Mouse (Mus musculus) forebrain, embryonic 16.5 days (tissue): ENCODE measurements around the gene Ctnna2. TPM values are rescaled to one million over a fixed set of nuclear protein-coding genes. Genes with fewer than 3 reads are reported as not detected.

Source experiments
- ATAC-seq: fragments of 200-750 bp; cut with Nextera tagmentation; 2 replicates; pipeline ENCODE4 v1.8.0; 2017; ENCODE audit warnings: mild to moderate bottlenecking, moderate library complexity
- H3K27ac ChIP-seq: fragments of 300-500 bp; sonication (generic); 2 replicates; pipeline ENCODE4 v1.5.1; 2014; ENCODE audit warnings: low read length, control low read depth
- H3K27me3 ChIP-seq: fragments of 300-500 bp; sonication (generic); replicated peaks from 2 replicates; pipeline ENCODE4 v1.6.1; 2014; ENCODE audit warnings: low read length; ENCODE audit not compliant: control insufficient read depth, insufficient read depth
- H3K36me3 ChIP-seq: fragments of 300-500 bp; sonication (generic); 2 replicates; pipeline ENCODE4 v1.6.1; 2014; ENCODE audit not compliant: control insufficient read depth, insufficient read depth
- H3K4me1 ChIP-seq: fragments of 300-500 bp; sonication (generic); replicated peaks from 2 replicates; pipeline ENCODE4 v1.6.1; 2014; ENCODE audit warnings: low read length; ENCODE audit not compliant: control insufficient read depth, insufficient read depth
- H3K4me2 ChIP-seq: fragments of 300-500 bp; sonication (generic); 2 replicates; pipeline ENCODE4 v1.6.1; 2014; ENCODE audit warnings: mild to moderate bottlenecking, low read length, control low read depth
- H3K4me3 ChIP-seq: fragments of 300-500 bp; sonication (generic); replicated peaks from 2 replicates; pipeline ENCODE4 v1.5.1; 2014; ENCODE audit warnings: mild to moderate bottlenecking, low read length, control low read depth
- H3K9ac ChIP-seq: fragments of 300-500 bp; sonication (generic); replicated peaks from 2 replicates; pipeline ENCODE4 v1.6.1; 2014; ENCODE audit warnings: low read depth, low read length, control low read depth
- H3K9me3 ChIP-seq: fragments of 300-500 bp; sonication (generic); 2 replicates; pipeline ENCODE4 v1.6.1; 2016; ENCODE audit warnings: low read length; ENCODE audit not compliant: control insufficient read depth
- whole genome bisulfite sequencing: fragments of 180-500 bp; shearing (Covaris S2); extraction: QIAGEN DNeasy Blood & Tissue Kit; methylation state at CpG from one replicate; pipeline ENCODE4 v1.1.7; 2014; 5-methylcytosine and 5-hydroxymethylcytosine counted together
- polyA plus RNA-seq: library from polyadenylated mRNA; unstranded; fragments of >200 nt; fragmentation: Nextera tagmentation; extraction: Ambion mirVana; gene quantifications from 2 replicates; pipeline ENCODE4 v1.2.1, GENCODE M21; 2015

The Ctnna2 gene
- polyA plus RNA-seq, 1 experiment from 2014 or later = 149 TPM

- ATAC-seq = no peak
- Histone ChIP-seq H3K27me3 (no peaks in the 10 kb centered on the region), H3K4me3 (no peak overlapping the region), H3K36me3 (no peaks in the 10 kb centered on the region), H3K9ac (no peak overlapping the region), H3K9me3 (no peaks in the 10 kb centered on the region), H3K4me1 (no peaks in the 10 kb centered on the region), H3K27ac (no peak overlapping the region), H3K4me2 (no peak overlapping the region)
- WGBS = 62% methylated on average over 4 of the region's 4 CpGs
Observed at GRCm38 (mm10) chr6:77175764-77176163, 803.7 kb downstream of the Ctnna2 start.

- no peaks in the 10 kb centered on the region for H3K27me3 ChIP-seq
- H3K36me3 ChIP-seq = no peaks in the 10 kb centered on the region
- peaks cover 4% of the 10 kb centered on the region for H3K4me1 ChIP-seq
- H3K4me3 ChIP-seq = no peak overlapping the region
- H3K9me3 ChIP-seq = no peaks in the 10 kb centered on the region
- ATAC-seq = peak; percentile 72
- H3K27ac ChIP-seq = no peak overlapping the region
- H3K9ac ChIP-seq = no peak overlapping the region
- no peak overlapping the region for H3K4me2 ChIP-seq
- 59% methylated on average over 5 of the region's 5 CpGs for WGBS
Observed at GRCm38 (mm10) chr6:77157028-77157427, 822.5 kb downstream of the Ctnna2 start.

GRCm38 (mm10) chr6:77139306-77139920, 840.1 kb downstream of the Ctnna2 start:
- Histone ChIP-seq H3K4me3 (no peak overlapping the region), H3K36me3 (no peaks in the 10 kb centered on the region), H3K4me1 (no peaks in the 10 kb centered on the region), H3K4me2 (no peak overlapping the region), H3K27ac (no peak overlapping the region), H3K9ac (no peak overlapping the region), H3K27me3 (no peaks in the 10 kb centered on the region), H3K9me3 (no peaks in the 10 kb centered on the region)
- WGBS = 62% methylated on average over 4 of the region's 4 CpGs
- ATAC-seq = no peak

GRCm38 (mm10) chr6:77120926-77121325, 858.6 kb downstream of the Ctnna2 start:
- Histone ChIP-seq H3K4me1 (no peaks in the 10 kb centered on the region), H3K9me3 (no peaks in the 10 kb centered on the region), H3K36me3 (no peaks in the 10 kb centered on the region), H3K4me2 (no peak overlapping the region), H3K4me3 (no peak overlapping the region), H3K27me3 (no peaks in the 10 kb centered on the region), H3K27ac (no peak overlapping the region), H3K9ac (no peak overlapping the region)
- ATAC-seq = no peak
- WGBS = 83% methylated on average over 2 of the region's 2 CpGs

GRCm38 (mm10) chr6:77120510-77120909, 859.0 kb downstream of the Ctnna2 start:
- ATAC-seq = no peak
- 38% methylated on average over 5 of the region's 5 CpGs for WGBS

GRCm38 (mm10) chr6:77109095-77109945, 870.2 kb downstream of the Ctnna2 start:
- WGBS = 75% methylated on average over 10 of the region's 10 CpGs
- Histone ChIP-seq H3K9me3 (no peaks in the 10 kb centered on the region), H3K27ac (no peak overlapping the region), H3K4me1 (peaks cover 7% of the 10 kb centered on the region), H3K4me3 (no peak overlapping the region), H3K27me3 (no peaks in the 10 kb centered on the region), H3K9ac (no peak overlapping the region), H3K4me2 (no peak overlapping the region), H3K36me3 (no peaks in the 10 kb centered on the region)
- ATAC-seq = peak; percentile 49; the same call in 1 of the 2 replicates

More at GRCm38 (mm10) chr6:77120510-77120909, 859.0 kb downstream of the Ctnna2 start:
- H3K4me2 ChIP-seq = no peak overlapping the region
- H3K27ac ChIP-seq = no peak overlapping the region
- H3K4me1 ChIP-seq = no peaks in the 10 kb centered on the region
- H3K9me3 ChIP-seq = no peaks in the 10 kb centered on the region
- no peaks in the 10 kb centered on the region for H3K27me3 ChIP-seq
- no peaks in the 10 kb centered on the region for H3K36me3 ChIP-seq
- no peak overlapping the region for H3K4me3 ChIP-seq
- no peak overlapping the region for H3K9ac ChIP-seq

GRCm38 (mm10) chr6:77101047-77101446, 878.5 kb downstream of the Ctnna2 start:
- H3K4me1 ChIP-seq = no peaks in the 10 kb centered on the region; the same call in 1 of the 2 replicates
- no peak overlapping the region for H3K4me2 ChIP-seq
- no peak overlapping the region for H3K9ac ChIP-seq
- no peak overlapping the region for H3K27ac ChIP-seq
- no peaks in the 10 kb centered on the region for H3K27me3 ChIP-seq
- 44% methylated on average over 1 of the region's 1 CpGs for WGBS
- H3K9me3 ChIP-seq = no peaks in the 10 kb centered on the region
- peak; percentile 79 for ATAC-seq
- no peak overlapping the region for H3K4me3 ChIP-seq
- H3K36me3 ChIP-seq = no peaks in the 10 kb centered on the region

- Histone ChIP-seq H3K4me3 (no peak overlapping the region), H3K27me3 (no peaks in the 10 kb centered on the region), H3K4me2 (no peak overlapping the region), H3K27ac (no peak overlapping the region), H3K9ac (no peak overlapping the region), H3K4me1 (no peaks in the 10 kb centered on the region; the same call in 1 of the 2 replicates), H3K9me3 (no peaks in the 10 kb centered on the region), H3K36me3 (no peaks in the 10 kb centered on the region)
- ATAC-seq = no peak
- 94% methylated on average over 1 of the region's 1 CpGs for WGBS
Observed at GRCm38 (mm10) chr6:77098540-77098939, 881.0 kb downstream of the Ctnna2 start.
